Mouse (Mus musculus) gastrocnemius, postnatal 14 days (tissue): ENCODE data around the gene Gm44965. TPM values are rescaled to one million over a fixed set of nuclear protein-coding genes. Genes with fewer than 3 reads are reported as not detected.
"Not testable (repeated sequence)": the region's sequence is repeated elsewhere in the genome, so short reads cannot be mapped to it uniquely, and the experiment has no call there.

Source experiments
- DNase-seq: peaks from one replicate; pipeline ENCODE4 v3.0.0; 2021; ENCODE audit warnings: mixed read lengths
- intact Hi-C: fragments of 180-260 bp; cut with DNase I; formaldehyde crosslinking; loops from one replicate; pipeline ENCODE4 v1.15.1; 2025; ENCODE audit warnings: low total_unique reads
- total RNA-seq, 2 experiments: library from RNA; stranded (reverse); gene quantifications; 2 replicates each; pipeline ENCODE4 v1.2.3; 2021

The Gm44965 gene
- total RNA-seq, 2 experiments from 2014 or later = 2.0 TPM; not detected in 1

GRCm38 (mm10) chr6:48613464-48613863, 19.7 kb downstream of the Gm44965 start:
- intact Hi-C loops = no loop called here
- DNase-seq = no peak

- DNase-seq = no peak
- intact Hi-C loops = no loop called here
These were observed 21.0 kb downstream of the Gm44965 start for GRCm38 (mm10) chr6:48614756-48615155.

GRCm38 (mm10) chr6:48620031-48620430, 26.3 kb downstream of the Gm44965 start:
- intact Hi-C loops = no loop called here
- no peak for DNase-seq

GRCm38 (mm10) chr6:48622186-48622843, 28.6 kb downstream of the Gm44965 start:
- intact Hi-C loops = not testable (repeated sequence)

GRCm38 (mm10) chr6:48623460-48623859, 29.7 kb downstream of the Gm44965 start:
- no peak for DNase-seq
- intact Hi-C loops = no loop called here

More at GRCm38 (mm10) chr6:48622186-48622843, 28.6 kb downstream of the Gm44965 start:
- not testable (repeated sequence) for DNase-seq

- intact Hi-C loops = no loop called here
- DNase-seq = no peak
These were observed 32.7 kb downstream of the Gm44965 start, which contains the start of gene AI854703 for GRCm38 (mm10) chr6:48626464-48626863. Gene AI854703, plus strand, starts transcription at chr6:48626764.

- peak; percentile 55 for DNase-seq
- intact Hi-C loops = no loop called here
These were observed 33.2 kb downstream of the Gm44965 start for GRCm38 (mm10) chr6:48626984-48627383.

GRCm38 (mm10) chr6:48627511-48627924, 33.8 kb downstream of the Gm44965 start:
- intact Hi-C loops = no loop called here

GRCm38 (mm10) chr6:48628377-48628776, 34.6 kb downstream of the Gm44965 start:
- intact Hi-C loops = no loop called here
- DNase-seq = no peak

More at GRCm38 (mm10) chr6:48627511-48627924, 33.8 kb downstream of the Gm44965 start:
- DNase-seq = no peak

GRCm38 (mm10) chr6:48628808-48629660, 35.3 kb downstream of the Gm44965 start:
- no peak for DNase-seq
- intact Hi-C loops = no loop called here

GRCm38 (mm10) chr6:48629661-48630034, 35.9 kb downstream of the Gm44965 start:
- no peak for DNase-seq
- intact Hi-C loops = no loop called here

- intact Hi-C loops = no loop called here
These were observed 37.1 kb downstream of the Gm44965 start for GRCm38 (mm10) chr6:48630831-48631230.

GRCm38 (mm10) chr6:48635105-48635504, 41.4 kb downstream of the Gm44965 start:
- no peak for DNase-seq
- intact Hi-C loops = no loop called here

More at GRCm38 (mm10) chr6:48630831-48631230, 37.1 kb downstream of the Gm44965 start:
- DNase-seq = no peak

GRCm38 (mm10) chr6:48636515-48636914, 42.8 kb downstream of the Gm44965 start:
- DNase-seq = no peak
- intact Hi-C loops = no loop called here

GRCm38 (mm10) chr6:48637811-48638500, 44.2 kb downstream of the Gm44965 start:
- DNase-seq = no peak

GRCm38 (mm10) chr6:48638553-48638952, 44.8 kb downstream of the Gm44965 start:
- DNase-seq = no peak
- intact Hi-C loops = no loop called here

More at GRCm38 (mm10) chr6:48637811-48638500, 44.2 kb downstream of the Gm44965 start:
- intact Hi-C loops = no loop called here

- no peak for DNase-seq
- intact Hi-C loops = loop anchor here (2.0 to 10.0 kb wide), 4 partner anchors 31 to 467 kb away; partner anchors contain the start of gene Atp6v0e2
These were observed 47.6 kb downstream of the Gm44965 start for GRCm38 (mm10) chr6:48641391-48641790.

GRCm38 (mm10) chr6:48642764-48643292, 49.1 kb downstream of the Gm44965 start:
- DNase-seq = no peak
- intact Hi-C loops = loop anchor here (5.0 to 10.0 kb wide), 3 partner anchors 61 to 468 kb away; partner anchors contain the start of gene Atp6v0e2

GRCm38 (mm10) chr6:48645660-48646308, 52.0 kb downstream of the Gm44965 start:
- peak; percentile 69 for DNase-seq
- intact Hi-C loops = loop anchor here (5.0 to 10.0 kb wide), 2 partner anchors 127 to 471 kb away; partner anchors contain the start of gene Gimap3
